Mouse (Mus musculus) embryonic fibroblast, embryonic 13.5 days (primary cell): ENCODE measurements around the gene Zfp771. TPM values are rescaled to one million over a fixed set of nuclear protein-coding genes. Genes with fewer than 3 reads are reported as not detected.

ENCODE experiments used
- H3K27ac ChIP-seq: 2 replicates; pipeline ENCODE4 v1.5.1; 2012; ENCODE audit warnings: low read length, control low read depth, inconsistent platforms; ENCODE audit not compliant: insufficient read depth
- H3K4me1 ChIP-seq: 2 replicates; pipeline ENCODE4 v1.6.1; 2011; ENCODE audit warnings: low read length; ENCODE audit not compliant: control insufficient read depth, insufficient read depth
- H3K4me3 ChIP-seq: 2 replicates; pipeline ENCODE4 v1.5.1; 2011; ENCODE audit warnings: mild to moderate bottlenecking, control low read depth, low read length; ENCODE audit not compliant: insufficient read depth
- CTCF ChIP-seq: IDR thresholded peaks from 2 replicates; pipeline ENCODE4 v1.5.1; 2011; ENCODE audit warnings: mild to moderate bottlenecking, control low read depth, low read length, moderate library complexity, borderline replicate concordance; ENCODE audit not compliant: insufficient read depth
- POLR2A ChIP-seq: IDR thresholded peaks from 2 replicates; pipeline ENCODE4 v1.6.1; 2011; ENCODE audit warnings: low read depth, mild to moderate bottlenecking, control low read depth, low read length, moderate library complexity
- polyA plus RNA-seq: library from polyadenylated mRNA; stranded (reverse); fragments of >200 nt; gene quantifications from 2 replicates; pipeline ENCODE4 v1.2.4, GENCODE M21; 2011; ENCODE audit warnings: low read depth; ENCODE audit not compliant: missing spikeins, insufficient read length

Zfp771 gene
- polyA plus RNA-seq, 1 experiment = 21.3 TPM

DNA sequence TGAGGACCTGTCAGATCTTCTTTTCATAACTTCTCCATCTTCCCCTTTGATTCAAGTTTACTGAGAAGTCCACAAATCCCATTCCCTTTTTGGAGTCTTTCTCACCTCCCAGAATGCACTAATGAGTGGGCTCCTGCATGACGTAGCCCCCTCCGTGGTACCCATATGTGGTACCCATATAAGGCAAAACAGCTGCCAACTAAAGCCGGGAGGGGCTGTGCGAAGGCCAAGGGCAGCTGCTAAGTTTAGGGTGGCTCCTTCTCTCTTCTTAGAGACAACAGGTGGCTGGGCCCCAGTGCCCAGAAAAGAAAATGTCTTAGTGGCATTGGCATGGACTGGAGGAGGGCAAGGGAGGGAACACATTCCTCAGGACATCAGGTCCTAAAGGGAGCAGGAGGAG, 33.8 kb upstream of the Zfp771 start:
- no peak overlapping the region for H3K27ac ChIP-seq
- TF ChIP-seq CTCF (no peak), POLR2A (no peak)
- no peak overlapping the region for H3K4me3 ChIP-seq
- peaks cover 2% of the 10 kb centered on the region; the same call in 1 of the 2 replicates for H3K4me1 ChIP-seq

- no peaks in the 10 kb centered on the region for H3K4me1 ChIP-seq
- H3K4me3 ChIP-seq = no peak overlapping the region
- H3K27ac ChIP-seq = no peak overlapping the region
- TF ChIP-seq POLR2A (no peak), CTCF (no peak)
Observed at GRCm38 (mm10) chr7:127211014-127211745, 32.9 kb upstream of the Zfp771 start.

- TF ChIP-seq CTCF = no peak
- no peak for TF ChIP-seq POLR2A
- Histone ChIP-seq H3K4me3 (no peak overlapping the region), H3K4me1 (no peaks in the 10 kb centered on the region), H3K27ac (no peak overlapping the region)
Observed at GRCm38 (mm10) chr7:127212432-127213250, 31.4 kb upstream of the Zfp771 start.

DNA sequence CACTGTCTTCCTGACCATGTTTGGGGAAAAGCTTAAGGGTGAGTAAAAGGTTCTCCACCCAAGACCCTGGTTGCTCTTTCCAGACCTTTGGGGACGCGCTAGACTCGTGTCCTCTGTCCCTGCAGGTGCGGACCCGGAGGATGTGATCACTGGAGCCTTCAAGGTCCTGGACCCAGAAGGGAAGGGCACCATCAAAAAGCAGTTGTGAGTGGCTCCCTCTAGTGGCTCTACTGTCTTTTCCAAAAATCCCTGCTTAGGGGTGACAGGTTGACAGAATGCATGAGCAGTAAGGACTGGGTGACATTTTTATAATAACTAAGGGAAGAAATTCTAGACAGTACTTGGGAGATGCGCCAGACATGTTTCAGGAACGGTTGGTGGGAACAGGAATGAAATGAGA, 30.6 kb upstream of the Zfp771 start:
- Histone ChIP-seq H3K4me3 (no peak overlapping the region), H3K4me1 (no peaks in the 10 kb centered on the region), H3K27ac (no peak overlapping the region)
- TF ChIP-seq CTCF = no peak
- no peak for TF ChIP-seq POLR2A

GRCm38 (mm10) chr7:127213930-127214329, 30.1 kb upstream of the Zfp771 start:
- no peak overlapping the region for H3K27ac ChIP-seq
- no peak overlapping the region for H3K4me3 ChIP-seq
- TF ChIP-seq POLR2A (no peak), CTCF (no peak)
- H3K4me1 ChIP-seq = no peaks in the 10 kb centered on the region

DNA sequence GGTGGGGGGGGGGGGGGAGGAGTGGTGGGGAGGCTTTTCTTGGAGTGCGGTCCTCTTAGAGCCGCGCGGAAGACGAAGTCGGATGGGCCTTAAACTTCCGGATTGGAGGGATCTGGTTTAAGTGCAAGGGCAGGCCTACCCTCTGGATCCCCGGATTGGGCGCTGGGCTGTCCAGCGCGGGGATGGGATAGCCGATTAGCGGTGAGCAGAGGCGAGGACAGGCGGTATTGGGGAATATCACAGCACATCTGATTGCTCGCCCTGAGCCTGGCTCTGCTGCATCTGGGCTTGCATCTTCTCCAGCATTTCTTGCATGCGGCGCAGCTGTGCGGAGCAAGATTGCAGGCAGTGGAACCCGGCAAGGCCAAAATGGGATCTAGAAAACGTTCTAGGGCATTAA, 29.6 kb upstream of the Zfp771 start:
- TF ChIP-seq CTCF (no peak), POLR2A (no peak)
- no peaks in the 10 kb centered on the region for H3K4me1 ChIP-seq
- no peak overlapping the region for H3K4me3 ChIP-seq
- H3K27ac ChIP-seq = no peak overlapping the region

GRCm38 (mm10) chr7:127214981-127215871, 28.8 kb upstream of the Zfp771 start:
- Histone ChIP-seq H3K4me3 (no peak overlapping the region), H3K4me1 (no peaks in the 10 kb centered on the region), H3K27ac (no peak overlapping the region)
- no peak for TF ChIP-seq POLR2A
- peak; percentile 90 for TF ChIP-seq CTCF

- no peak overlapping the region for H3K4me3 ChIP-seq
- no peak for TF ChIP-seq CTCF
- no peak for TF ChIP-seq POLR2A
- no peak overlapping the region for H3K27ac ChIP-seq
- H3K4me1 ChIP-seq = no peaks in the 10 kb centered on the region
Observed at GRCm38 (mm10) chr7:127216307-127216706, 27.8 kb upstream of the Zfp771 start.

GRCm38 (mm10) chr7:127217475-127217874, 26.6 kb upstream of the Zfp771 start:
- H3K4me1 ChIP-seq = no peaks in the 10 kb centered on the region
- TF ChIP-seq POLR2A = no peak
- TF ChIP-seq CTCF = no peak
- H3K27ac ChIP-seq = no peak overlapping the region
- H3K4me3 ChIP-seq = no peak overlapping the region
